Mouse (Mus musculus) testis, adult 2 months (tissue): ENCODE data around the gene Coro2a. TPM values are rescaled to one million over a fixed set of nuclear protein-coding genes. Genes with fewer than 3 reads are reported as not detected.
A peak's percentile ranks its signal among the peaks of the same experiment; 100 is the strongest.
"Not testable (repeated sequence)": the region's sequence is repeated elsewhere in the genome, so short reads cannot be mapped to it uniquely, and the experiment has no call there.

ENCODE experiments used
- H3K27ac ChIP-seq: fragments of 200-500 bp; 2 replicates; pipeline ENCODE4 v1.5.1; 2012; ENCODE audit warnings: low read depth, low read length; ENCODE audit not compliant: control insufficient read depth, insufficient read depth
- H3K27me3 ChIP-seq: fragments of 200-500 bp; 2 replicates; pipeline ENCODE4 v1.6.1; 2012; ENCODE audit warnings: mild to moderate bottlenecking, low read length, moderate library complexity; ENCODE audit not compliant: control insufficient read depth, insufficient read depth
- H3K36me3 ChIP-seq: fragments of 200-500 bp; 2 replicates; pipeline ENCODE4 v1.6.1; 2012; ENCODE audit warnings: mild to moderate bottlenecking, low read length; ENCODE audit not compliant: control insufficient read depth, insufficient read depth
- H3K4me1 ChIP-seq: fragments of 200-500 bp; 2 replicates; pipeline ENCODE4 v1.6.1; 2012; ENCODE audit warnings: low read length; ENCODE audit not compliant: control insufficient read depth, insufficient read depth
- H3K4me3 ChIP-seq: fragments of 200-500 bp; 2 replicates; pipeline ENCODE4 v1.5.1; 2012; ENCODE audit warnings: low read depth, mild to moderate bottlenecking, low read length, moderate library complexity, mixed read lengths; ENCODE audit not compliant: control insufficient read depth
- CTCF ChIP-seq: fragments of 200-500 bp; IDR thresholded peaks from 2 replicates; pipeline ENCODE4 v1.5.1; 2012; ENCODE audit warnings: low read depth, mild to moderate bottlenecking, inconsistent platforms, low read length, moderate library complexity; ENCODE audit not compliant: control insufficient read depth, insufficient read depth, insufficient replicate concordance
- POLR2A ChIP-seq: fragments of 200-500 bp; IDR thresholded peaks from 2 replicates; pipeline ENCODE4 v1.6.1; 2012; ENCODE audit warnings: low read depth, mild to moderate bottlenecking, inconsistent platforms, low read length, moderate library complexity; ENCODE audit not compliant: control insufficient read depth
- polyA plus RNA-seq: library from polyadenylated mRNA; depleted of rRNA; stranded (reverse); fragments of >200 nt; gene quantifications from 2 replicates; pipeline ENCODE4 v1.2.3, GENCODE M21; 2012

Gene Coro2a
- polyA plus RNA-seq, 1 experiment: 139 TPM

DNA sequence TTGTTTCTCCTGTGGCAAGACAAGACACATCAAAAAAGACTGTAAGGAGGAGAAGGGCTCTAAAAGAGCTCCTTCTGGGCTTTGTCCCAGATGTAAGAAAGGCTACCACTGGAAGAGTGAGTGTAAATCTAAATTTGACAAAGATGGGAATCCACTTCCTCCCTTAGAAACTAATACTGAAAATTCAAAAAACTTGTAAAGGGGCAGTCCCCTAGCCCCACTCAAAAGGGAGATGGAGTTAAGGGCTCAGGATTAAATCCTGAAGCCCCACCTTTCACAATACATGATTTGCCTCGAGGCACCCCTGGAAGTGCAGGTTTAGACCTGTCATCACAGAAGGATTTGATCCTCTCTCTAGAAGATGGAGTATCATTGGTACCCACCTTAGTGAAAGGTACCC is 23.8 kb downstream of the Coro2a start:
- no peaks in the 10 kb centered on the region; the same call in 1 of the 2 replicates for H3K4me1 ChIP-seq
- H3K27ac ChIP-seq: no peak overlapping the region
- no peaks in the 10 kb centered on the region for H3K36me3 ChIP-seq
- no peak for TF ChIP-seq CTCF
- TF ChIP-seq POLR2A: no peak
- no peak overlapping the region for H3K4me3 ChIP-seq
- no peaks in the 10 kb centered on the region for H3K27me3 ChIP-seq

- not testable (repeated sequence) for H3K4me1 ChIP-seq, H3K4me3 ChIP-seq, H3K27me3 ChIP-seq, H3K27ac ChIP-seq, H3K36me3 ChIP-seq
These were observed 26.3 kb downstream of the Coro2a start for GRCm38 (mm10) chr4:46575509-46576284.

- H3K4me1 ChIP-seq: no peaks in the 10 kb centered on the region; the same call in 1 of the 2 replicates
- H3K4me3 ChIP-seq: no peak overlapping the region
- TF ChIP-seq POLR2A (no peak), CTCF (no peak)
- no peaks in the 10 kb centered on the region for H3K27me3 ChIP-seq
- no peaks in the 10 kb centered on the region for H3K36me3 ChIP-seq
- H3K27ac ChIP-seq: peak overlapping the region; percentile 3; the same call in 1 of the 2 replicates
These were observed 27.2 kb downstream of the Coro2a start for GRCm38 (mm10) chr4:46574841-46575240.

- TF ChIP-seq POLR2A (no peak), CTCF (no peak)
- H3K27me3 ChIP-seq: no peaks in the 10 kb centered on the region
- H3K27ac ChIP-seq: peak overlapping the region; percentile 3; the same call in 1 of the 2 replicates
- H3K36me3 ChIP-seq: no peaks in the 10 kb centered on the region
- H3K4me1 ChIP-seq: no peaks in the 10 kb centered on the region; the same call in 1 of the 2 replicates
- no peak overlapping the region for H3K4me3 ChIP-seq
These were observed 27.8 kb downstream of the Coro2a start for GRCm38 (mm10) chr4:46574024-46574753.

DNA sequence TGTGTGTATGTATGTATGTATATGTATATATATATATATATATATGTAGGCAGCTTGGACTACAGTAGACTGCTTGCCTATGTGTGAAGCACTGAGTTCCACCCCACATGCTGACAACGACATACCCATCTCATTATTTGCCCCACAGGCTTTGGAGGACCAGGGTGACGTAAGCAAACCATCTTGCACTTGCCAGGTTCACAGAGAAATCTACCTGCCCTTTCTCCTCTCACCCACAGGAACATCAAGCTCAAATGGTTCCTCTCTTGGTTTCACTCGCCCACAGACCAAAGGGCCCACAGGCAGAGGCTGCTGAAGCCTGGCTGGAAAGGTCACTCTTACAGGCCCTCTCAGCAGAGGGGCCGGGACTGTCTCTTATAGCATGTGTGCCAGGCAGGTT is 29.4 kb downstream of the Coro2a start:
- Histone ChIP-seq H3K4me3 (no peak overlapping the region), H3K4me1 (no peaks in the 10 kb centered on the region; the same call in 1 of the 2 replicates), H3K27me3 (no peaks in the 10 kb centered on the region), H3K36me3 (no peaks in the 10 kb centered on the region), H3K27ac (no peak overlapping the region)
- TF ChIP-seq POLR2A: no peak
- TF ChIP-seq CTCF: no peak

GRCm38 (mm10) chr4:46571744-46572143 is 30.3 kb downstream of the Coro2a start:
- TF ChIP-seq POLR2A (no peak), CTCF (no peak)
- H3K4me1 ChIP-seq: peaks cover 2% of the 10 kb centered on the region
- H3K36me3 ChIP-seq: no peaks in the 10 kb centered on the region
- no peak overlapping the region for H3K4me3 ChIP-seq
- H3K27me3 ChIP-seq: no peaks in the 10 kb centered on the region
- no peak overlapping the region for H3K27ac ChIP-seq

DNA sequence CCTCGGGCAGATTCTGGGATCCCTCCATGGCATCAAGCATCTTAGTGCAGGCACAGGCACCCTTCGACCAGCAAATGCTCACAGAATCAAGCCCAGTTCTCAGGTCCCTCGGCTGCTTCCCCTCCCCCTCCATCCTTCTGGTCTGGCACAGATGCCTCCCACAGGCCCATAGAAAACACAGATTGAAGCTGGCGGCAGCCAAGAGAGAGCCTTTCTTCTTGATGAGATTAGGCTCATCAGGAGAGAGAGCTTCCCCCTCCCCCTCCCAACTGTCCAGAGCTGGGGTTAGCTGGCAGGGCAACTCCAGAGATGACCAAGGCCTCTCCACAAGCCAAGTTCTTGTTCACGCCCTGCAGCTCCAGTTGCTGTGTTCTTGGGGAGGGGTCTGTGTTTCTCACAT is 32.3 kb downstream of the Coro2a start:
- Histone ChIP-seq H3K27ac (no peak overlapping the region), H3K4me1 (peaks cover 2% of the 10 kb centered on the region), H3K4me3 (no peak overlapping the region), H3K27me3 (no peaks in the 10 kb centered on the region), H3K36me3 (no peaks in the 10 kb centered on the region)
- TF ChIP-seq POLR2A (no peak), CTCF (no peak)
